Mouse (Mus musculus): ENCODE measurements around the gene Ttc16.

- TF ChIP-seq GATA1 (IDR thresholded peaks at IDR 0.05; ENCODE audit: borderline replicate concordance, low read length) (no peak), FLI1 (IDR thresholded peaks at IDR 0.05; ENCODE audit: low read length) (no peak)
Observed at GRCm38 (mm10) chr2:32795748-32796418, 20.4 kb upstream of the Ttc16 start.
